Mouse (Mus musculus) CD4-positive, CD25-positive, alpha-beta regulatory T cell, adult 9 weeks (primary cell): ENCODE results near the gene Casq1. TPM values are rescaled to one million over a fixed set of nuclear protein-coding genes. Genes with fewer than 3 reads are reported as not detected.

Source experiments
- polyA plus RNA-seq: library from polyadenylated mRNA; unstranded; fragments of 100-300 nt; shearing (Covaris generic); gene quantifications from one replicate; pipeline ENCODE4 v1.2.1, GENCODE M21; 2017

The Casq1 gene
- polyA plus RNA-seq, result 0.15 TPM

GRCm38 (mm10) chr1:172219451-172220406, at the start of gene Casq1:
Casq1 (minus strand) TSS chr1:172219868.

GRCm38 (mm10) chr1:172261477-172262078, 41.9 kb upstream of the Casq1 start, which contains the start of gene Igsf8:
Igsf8 (plus strand) TSS chr1:172261641.

GRCm38 (mm10) chr1:172258314-172258713, 38.6 kb upstream of the Casq1 start, which contains the start of gene Atp1a4:
Atp1a4 (minus strand) TSS chr1:172258414.

GRCm38 (mm10) chr1:172206141-172206917, 13.3 kb downstream of the Casq1 start, which contains the start of gene Pea15a:
Pea15a (minus strand) TSS chr1:172206804.

Other genes starting within 250 kb of the Casq1 start
- gene Vangl2, start 191.4 kb downstream of the Casq1 start, polyA plus RNA-seq, result 2.2 TPM
- not detected for gene Nhlh1, start 162.3 kb downstream of the Casq1 start, polyA plus RNA-seq
- 258 TPM for gene Copa, start 137.3 kb downstream of the Casq1 start, polyA plus RNA-seq
- 165 TPM for gene Ncstn, start 137.1 kb downstream of the Casq1 start, polyA plus RNA-seq
- 66.5 TPM for gene Pex19, start 93.1 kb downstream of the Casq1 start, polyA plus RNA-seq
- gene Dcaf8, start 71.8 kb downstream of the Casq1 start, polyA plus RNA-seq, result 183 TPM
- 80.0 TPM for gene Pea15a, start 13.1 kb downstream of the Casq1 start, polyA plus RNA-seq
- not detected for gene Atp1a4, start 38.5 kb upstream of the Casq1 start, polyA plus RNA-seq
- 26.3 TPM for gene Igsf8, start 41.8 kb upstream of the Casq1 start, polyA plus RNA-seq
- 0.22 TPM for gene Atp1a2, start 78.2 kb upstream of the Casq1 start, polyA plus RNA-seq
- not detected for gene Kcnj9, start 109.5 kb upstream of the Casq1 start, polyA plus RNA-seq
- not detected for gene Kcnj10, start 121.3 kb upstream of the Casq1 start, polyA plus RNA-seq
- 9.3 TPM for gene Pigm, start 156.7 kb upstream of the Casq1 start, polyA plus RNA-seq